Mouse (Mus musculus): ENCODE results near the gene Gpc5. TPM values are rescaled to one million over a fixed set of nuclear protein-coding genes. Genes with fewer than 3 reads are reported as not detected.

Gpc5 gene
- polyA plus RNA-seq, 2 experiments, result 0.05 TPM; not detected in 1

- Histone ChIP-seq H3K9me3 (ENCODE audit: control insufficient read depth, low read length) (no peaks in the 10 kb centered on the region), H3K36me3 (replicated peaks; ENCODE audit: control insufficient read depth, insufficient read depth, low read depth) (no peaks in the 10 kb centered on the region), H3K27me3 (ENCODE audit: control insufficient read depth, insufficient read depth, low read length) (no peaks in the 10 kb centered on the region), H3K27ac (no peak overlapping the region), H3K4me2 (ENCODE audit: low read depth) (no peak overlapping the region), H3K4me1 (replicated peaks; ENCODE audit: control insufficient read depth in 2 of 2, insufficient read depth in 2 of 2, low read length in 1 of 2) (no peaks in the 10 kb centered on the region), H3K4me3 (ENCODE audit: insufficient read depth in 1 of 2, low read depth in 2 of 2, low read length in 2 of 2) (no peak overlapping the region), H3K9ac (replicated peaks) (no peak overlapping the region)
- 51% methylated on average over 5 of the region's 5 CpGs for WGBS (ENCODE audit: insufficient replicate concordance)
- ATAC-seq (ENCODE audit: insufficient read depth) (no peak), DNase-seq (ENCODE audit: low read depth in 3 of 3, low spot score in 3 of 3) (no peak)
- no peak for TF ChIP-seq CTCF (IDR thresholded peaks at IDR 0.05; ENCODE audit: low read depth)
- TF ChIP-seq EP300 (IDR thresholded peaks at IDR 0.05; ENCODE audit: low read depth), result no peak
Measured at GRCm38 (mm10) chr14:116209045-116209444, 1117.0 kb downstream of the Gpc5 start.

GRCm38 (mm10) chr14:116210304-116210703 lies 1118.3 kb downstream of the Gpc5 start:
- H3K9ac ChIP-seq (replicated peaks), result no peak overlapping the region
- H3K27me3 ChIP-seq (ENCODE audit: control insufficient read depth, insufficient read depth, low read length), result no peaks in the 10 kb centered on the region
- WGBS (ENCODE audit: insufficient replicate concordance), result 48% methylated on average over 6 of the region's 6 CpGs
- no peak for ATAC-seq (ENCODE audit: insufficient read depth)
- H3K36me3 ChIP-seq (replicated peaks; ENCODE audit: control insufficient read depth, insufficient read depth, low read depth), result no peaks in the 10 kb centered on the region
- TF ChIP-seq CTCF (IDR thresholded peaks at IDR 0.05; ENCODE audit: low read depth) (no peak), EP300 (IDR thresholded peaks at IDR 0.05; ENCODE audit: low read depth) (no peak)
- H3K9me3 ChIP-seq (ENCODE audit: control insufficient read depth, low read length), result no peaks in the 10 kb centered on the region
- H3K27ac ChIP-seq, result no peak overlapping the region
- H3K4me2 ChIP-seq (ENCODE audit: low read depth), result no peak overlapping the region
- H3K4me3 ChIP-seq (ENCODE audit: insufficient read depth in 1 of 2, low read depth in 2 of 2, low read length in 2 of 2), result no peak overlapping the region
- H3K4me1 ChIP-seq (replicated peaks; ENCODE audit: control insufficient read depth in 2 of 2, insufficient read depth in 2 of 2, low read length in 1 of 2), result no peaks in the 10 kb centered on the region
- no peak for DNase-seq (ENCODE audit: low read depth in 3 of 3, low spot score in 3 of 3)

- no peak overlapping the region for H3K4me3 ChIP-seq (ENCODE audit: insufficient read depth in 1 of 2, low read depth in 2 of 2, low read length in 2 of 2)
Measured at GRCm38 (mm10) chr14:116212029-116212428, 1120.0 kb downstream of the Gpc5 start.

GRCm38 (mm10) chr14:116258126-116258525 lies 1166.1 kb downstream of the Gpc5 start:
- Histone ChIP-seq H3K27me3 (ENCODE audit: control insufficient read depth, insufficient read depth, low read length) (no peaks in the 10 kb centered on the region), H3K36me3 (replicated peaks; ENCODE audit: control insufficient read depth, insufficient read depth, low read depth) (no peaks in the 10 kb centered on the region), H3K4me2 (ENCODE audit: low read depth) (no peak overlapping the region), H3K9ac (replicated peaks) (no peak overlapping the region), H3K9me3 (ENCODE audit: control insufficient read depth, low read length) (no peaks in the 10 kb centered on the region), H3K27ac (no peak overlapping the region), H3K4me1 (replicated peaks; ENCODE audit: control insufficient read depth in 2 of 2, insufficient read depth in 2 of 2, low read length in 1 of 2) (no peaks in the 10 kb centered on the region), H3K4me3 (ENCODE audit: insufficient read depth in 1 of 2, low read depth in 2 of 2, low read length in 2 of 2) (no peak overlapping the region)
- no peak for DNase-seq (ENCODE audit: low read depth in 3 of 3, low spot score in 3 of 3)
- no peak for ATAC-seq (ENCODE audit: insufficient read depth)
- WGBS (ENCODE audit: insufficient replicate concordance), result 83% methylated on average over 1 of the region's 1 CpGs
- TF ChIP-seq CTCF (IDR thresholded peaks at IDR 0.05; ENCODE audit: low read depth) (no peak), EP300 (IDR thresholded peaks at IDR 0.05; ENCODE audit: low read depth) (no peak)

More at GRCm38 (mm10) chr14:116212029-116212428, 1120.0 kb downstream of the Gpc5 start:
- Histone ChIP-seq H3K4me2 (ENCODE audit: low read depth) (no peak overlapping the region), H3K9ac (replicated peaks) (no peak overlapping the region), H3K9me3 (ENCODE audit: control insufficient read depth, low read length) (no peaks in the 10 kb centered on the region), H3K27me3 (ENCODE audit: control insufficient read depth, insufficient read depth, low read length) (no peaks in the 10 kb centered on the region), H3K27ac (no peak overlapping the region), H3K36me3 (replicated peaks; ENCODE audit: control insufficient read depth, insufficient read depth, low read depth) (no peaks in the 10 kb centered on the region), H3K4me1 (replicated peaks; ENCODE audit: control insufficient read depth in 2 of 2, insufficient read depth in 2 of 2, low read length in 1 of 2) (no peaks in the 10 kb centered on the region)
- DNase-seq (ENCODE audit: low read depth in 3 of 3, low spot score in 3 of 3) (no peak), ATAC-seq (ENCODE audit: insufficient read depth) (no peak)
- no peak for TF ChIP-seq CTCF (IDR thresholded peaks at IDR 0.05; ENCODE audit: low read depth)
- no peak for TF ChIP-seq EP300 (IDR thresholded peaks at IDR 0.05; ENCODE audit: low read depth)

GRCm38 (mm10) chr14:116308541-116308940 lies 1216.5 kb downstream of the Gpc5 start:
- H3K27ac ChIP-seq, result no peak overlapping the region
- H3K4me1 ChIP-seq (replicated peaks; ENCODE audit: control insufficient read depth in 2 of 2, insufficient read depth in 2 of 2, low read length in 1 of 2), result no peaks in the 10 kb centered on the region
- H3K27me3 ChIP-seq (ENCODE audit: control insufficient read depth, insufficient read depth, low read length), result no peaks in the 10 kb centered on the region
- WGBS (ENCODE audit: insufficient replicate concordance), result 65% methylated on average over 2 of the region's 2 CpGs
- TF ChIP-seq EP300 (IDR thresholded peaks at IDR 0.05; ENCODE audit: low read depth) (no peak), CTCF (IDR thresholded peaks at IDR 0.05; ENCODE audit: low read depth) (no peak)
- no peak overlapping the region for H3K4me2 ChIP-seq (ENCODE audit: low read depth)
- H3K9ac ChIP-seq (replicated peaks), result no peak overlapping the region
- no peaks in the 10 kb centered on the region for H3K36me3 ChIP-seq (replicated peaks; ENCODE audit: control insufficient read depth, insufficient read depth, low read depth)
- no peaks in the 10 kb centered on the region for H3K9me3 ChIP-seq (ENCODE audit: control insufficient read depth, low read length)
- DNase-seq (ENCODE audit: low read depth in 3 of 3, low spot score in 3 of 3) (no peak), ATAC-seq (ENCODE audit: insufficient read depth) (no peak)
- H3K4me3 ChIP-seq (ENCODE audit: insufficient read depth in 1 of 2, low read depth in 2 of 2, low read length in 2 of 2), result no peak overlapping the region
